Mouse (Mus musculus) brown adipose tissue, adult 24 weeks (tissue): ENCODE results near the gene Kif17. TPM values are rescaled to one million over a fixed set of nuclear protein-coding genes. Genes with fewer than 3 reads are reported as not detected.
"Not testable (repeated sequence)": the region's sequence is repeated elsewhere in the genome, so short reads cannot be mapped to it uniquely, and the experiment has no call there.

Source experiments
- H3K27ac ChIP-seq: fragments of 200-500 bp; replicated peaks from 2 replicates; pipeline ENCODE4 v1.5.1; 2012; ENCODE audit warnings: low read depth, mild to moderate bottlenecking, low read length
- H3K4me1 ChIP-seq: fragments of 200-500 bp; 2 replicates; pipeline ENCODE4 v1.6.1; 2012; ENCODE audit warnings: low read length, mixed read lengths; ENCODE audit not compliant: control insufficient read depth, insufficient read depth, insufficient read length
- H3K4me3 ChIP-seq: fragments of 200-500 bp; 2 replicates; pipeline ENCODE4 v1.5.1; 2012; ENCODE audit warnings: low read depth, mild to moderate bottlenecking, low read length, moderate library complexity; ENCODE audit not compliant: insufficient read depth
- polyA plus RNA-seq: library from polyadenylated mRNA; stranded (reverse); fragments of >200 nt; gene quantifications from 2 replicates; pipeline ENCODE4 v1.2.4, GENCODE M21; 2012; ENCODE audit not compliant: missing spikeins, insufficient read depth, insufficient read length

Gene Kif17
- polyA plus RNA-seq, 1 experiment = not detected

GRCm38 (mm10) chr4:138316369-138316768 lies 66.1 kb downstream of the Kif17 start:
- Histone ChIP-seq H3K27ac (no peak overlapping the region), H3K4me1 (no peaks in the 10 kb centered on the region)

GRCm38 (mm10) chr4:138318509-138319266 lies 68.5 kb downstream of the Kif17 start:
- Histone ChIP-seq H3K27ac (no peak overlapping the region), H3K4me1 (0 out of 2 replicates have a peak, but pooled peaks cover 4% of the 10 kb centered on the region), H3K4me3 (no peak overlapping the region)

More at GRCm38 (mm10) chr4:138316369-138316768, 66.1 kb downstream of the Kif17 start:
- H3K4me3 ChIP-seq = no peak overlapping the region

DNA sequence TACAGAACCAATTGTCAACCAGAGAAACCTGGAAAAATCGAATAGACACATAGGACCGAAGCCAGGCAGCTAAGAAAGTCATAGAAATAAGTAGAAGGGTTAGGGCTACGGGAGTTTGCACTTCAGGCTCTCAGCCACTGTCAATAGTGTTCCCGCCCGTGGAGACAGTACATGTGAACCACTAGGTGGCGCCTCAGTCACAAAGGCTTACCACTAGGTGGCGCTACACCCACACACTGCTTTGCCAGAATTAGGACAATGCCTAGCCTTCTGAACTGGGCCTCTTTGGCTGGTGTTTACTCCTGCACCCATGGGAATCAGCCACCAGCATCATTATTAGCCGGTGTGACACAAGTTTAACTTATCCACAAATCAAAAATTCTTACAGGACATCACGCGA lies 69.3 kb downstream of the Kif17 start:
- no peak overlapping the region for H3K27ac ChIP-seq
- no peak overlapping the region for H3K4me3 ChIP-seq
- H3K4me1 ChIP-seq = 0 out of 2 replicates have a peak, but pooled peaks cover 5% of the 10 kb centered on the region

DNA sequence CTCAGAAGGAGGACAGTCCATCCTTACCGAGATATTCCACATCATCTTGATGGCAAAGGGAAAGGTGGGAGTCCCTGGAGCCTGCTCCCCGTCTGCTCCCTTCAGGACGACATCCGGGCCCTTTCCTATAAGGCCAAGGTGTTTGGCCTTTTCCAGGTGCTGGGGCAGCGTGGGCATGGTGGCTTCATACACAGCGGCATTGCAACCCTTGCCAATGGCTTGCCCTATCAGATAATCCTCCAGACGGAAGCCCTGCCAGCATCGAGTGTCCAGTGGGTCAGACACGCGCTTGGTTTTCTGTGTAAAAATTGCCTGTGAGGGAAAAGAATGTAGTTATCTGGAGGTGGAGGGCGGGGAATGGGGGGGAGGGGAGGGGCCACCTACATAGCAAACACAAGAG lies 70.5 kb downstream of the Kif17 start:
- Histone ChIP-seq H3K27ac (no peak overlapping the region), H3K4me3 (no peak overlapping the region), H3K4me1 (0 out of 2 replicates have a peak, but pooled peaks cover 5% of the 10 kb centered on the region)

GRCm38 (mm10) chr4:138321488-138321887 lies 71.3 kb downstream of the Kif17 start:
- Histone ChIP-seq H3K4me3 (no peak overlapping the region), H3K27ac (no peak overlapping the region), H3K4me1 (0 out of 2 replicates have a peak, but pooled peaks cover 5% of the 10 kb centered on the region)

DNA sequence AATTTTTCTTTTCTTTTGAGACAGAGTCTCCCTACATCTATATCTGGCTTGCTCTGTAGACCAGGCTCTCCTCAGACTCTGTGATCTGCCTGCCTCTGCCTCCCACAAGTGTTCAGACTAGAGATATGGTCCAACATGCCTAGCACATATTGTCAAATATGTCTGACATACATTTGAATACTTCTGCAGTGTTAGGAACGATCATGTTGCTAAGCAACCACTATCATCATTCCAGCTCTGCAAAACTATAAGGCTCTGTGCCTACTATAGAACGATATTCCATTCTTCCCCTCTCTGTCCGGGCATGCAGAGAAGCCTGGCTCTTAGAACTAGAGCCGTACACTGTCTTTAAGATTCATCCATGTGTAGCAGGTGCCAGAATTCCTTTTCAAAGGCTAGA lies 72.5 kb downstream of the Kif17 start:
- 0 out of 2 replicates have a peak, but pooled peaks cover 5% of the 10 kb centered on the region for H3K4me1 ChIP-seq
- H3K4me3 ChIP-seq = no peak overlapping the region
- H3K27ac ChIP-seq = no peak overlapping the region

DNA sequence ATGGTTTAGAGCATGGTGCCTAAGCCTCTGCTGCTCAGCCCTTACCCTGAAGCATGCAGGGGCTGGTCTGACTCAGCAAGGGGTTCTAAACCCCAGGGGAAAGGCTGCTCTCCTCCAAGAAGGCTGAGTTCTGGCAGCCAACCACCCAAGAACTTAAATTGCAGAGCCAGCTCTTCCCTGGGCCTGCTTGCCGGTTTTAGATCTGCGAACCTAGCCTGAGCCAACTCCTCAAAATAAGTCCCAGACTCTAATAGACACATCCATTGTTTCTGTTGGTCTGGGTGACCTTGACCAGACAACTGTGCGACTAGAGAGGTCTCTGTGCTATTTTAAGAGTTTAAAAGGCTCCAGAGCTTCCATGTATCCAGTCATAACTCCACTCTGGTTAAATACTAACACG lies 73.5 kb downstream of the Kif17 start:
- 0 out of 2 replicates have a peak overlapping the region, but pooled peaks have one; percentile 5 for H3K27ac ChIP-seq
- no peak overlapping the region for H3K4me3 ChIP-seq
- 0 out of 2 replicates have a peak, but pooled peaks cover 5% of the 10 kb centered on the region for H3K4me1 ChIP-seq

DNA sequence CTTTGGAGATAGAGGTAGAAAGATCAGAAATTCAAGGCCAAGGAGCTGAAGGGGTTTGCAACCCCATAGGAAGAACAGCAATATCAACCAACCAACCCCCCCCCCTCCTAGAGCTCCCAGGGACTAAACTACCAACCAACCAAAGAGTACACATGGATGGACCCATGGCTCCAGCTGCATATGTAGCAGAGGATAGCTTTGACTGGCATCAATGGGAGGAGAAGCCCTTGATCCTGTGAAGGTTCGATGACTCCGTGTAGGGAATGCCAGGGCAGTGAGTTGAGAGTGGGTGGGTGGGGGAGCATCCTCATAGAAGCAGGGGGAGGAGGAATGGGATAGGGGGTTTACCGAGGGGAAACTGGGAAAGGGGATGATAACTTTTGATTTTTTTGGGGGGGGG lies 74.2 kb downstream of the Kif17 start:
- no peak overlapping the region for H3K4me3 ChIP-seq
- H3K4me1 ChIP-seq = 0 out of 2 replicates have a peak, but pooled peaks cover 5% of the 10 kb centered on the region
- H3K27ac ChIP-seq = no peak overlapping the region

- peak overlapping the region; percentile 92 for H3K27ac ChIP-seq
Measured at GRCm38 (mm10) chr4:138325466-138326076, 75.3 kb downstream of the Kif17 start.

GRCm38 (mm10) chr4:138326077-138326695 lies 76.0 kb downstream of the Kif17 start, which contains the start of gene Pink1:
Gene Pink1, minus strand, starts transcription at chr4:138326307.
- Histone ChIP-seq H3K4me1 (0 out of 2 replicates have a peak, but pooled peaks cover 5% of the 10 kb centered on the region), H3K27ac (peak within 1 kb of the TSS; percentile 92), H3K4me3 (peak within 1 kb of the TSS; percentile 99)

More at GRCm38 (mm10) chr4:138325466-138326076, 75.3 kb downstream of the Kif17 start:
- peak overlapping the region; percentile 99 for H3K4me3 ChIP-seq
- H3K4me1 ChIP-seq = 0 out of 2 replicates have a peak, but pooled peaks cover 5% of the 10 kb centered on the region

DNA sequence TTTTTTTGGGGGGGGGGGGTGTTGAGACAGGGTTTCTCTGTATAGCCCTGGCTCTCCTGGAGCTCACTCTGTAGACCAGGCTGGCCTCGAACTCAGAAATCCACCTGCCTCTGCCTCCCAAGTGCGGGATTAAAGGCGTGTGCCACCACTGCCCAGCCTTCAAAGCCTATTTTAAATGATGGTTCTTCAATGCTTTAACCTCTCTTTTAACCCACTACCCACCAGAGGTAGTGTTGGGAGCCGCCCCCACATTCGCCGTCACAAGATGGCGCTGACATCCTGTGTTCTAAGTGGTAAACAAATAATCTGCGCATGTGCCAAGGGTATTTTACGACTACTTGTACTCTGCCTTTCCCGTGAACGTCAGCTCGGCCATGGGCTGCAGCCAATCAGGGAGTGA lies 76.9 kb downstream of the Kif17 start:
- H3K27ac ChIP-seq = peak overlapping the region; percentile 79
- H3K4me1 ChIP-seq, H3K4me3 ChIP-seq: not testable (repeated sequence)

DNA sequence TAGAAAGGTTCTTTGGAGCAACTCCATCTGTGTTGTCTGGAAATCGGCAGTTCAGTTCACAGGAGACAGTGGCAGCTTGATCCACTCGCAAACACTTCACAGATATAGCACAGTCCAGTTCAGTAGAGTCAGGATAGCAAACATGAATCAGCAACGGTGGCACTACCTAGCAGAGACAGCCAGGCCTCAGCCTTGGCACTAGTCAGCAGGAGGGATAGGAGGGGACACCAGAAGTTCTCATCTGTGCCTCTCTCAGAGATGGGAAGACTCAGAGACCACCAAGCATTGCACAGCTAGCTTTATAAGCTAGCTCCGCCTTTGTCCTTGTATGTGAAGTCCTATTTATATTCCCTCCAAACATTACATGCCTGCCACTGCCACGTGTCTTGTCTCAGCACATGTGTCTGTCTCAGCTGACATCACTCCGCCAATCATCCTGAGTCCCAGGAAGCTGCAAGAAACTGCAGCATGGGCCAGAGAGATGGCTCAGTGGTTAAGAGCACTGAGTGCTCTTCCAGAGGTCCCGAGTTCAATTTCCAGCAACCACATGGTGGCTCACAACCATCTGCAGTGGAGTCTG lies 77.7 kb downstream of the Kif17 start:
- Histone ChIP-seq H3K4me3 (peak overlapping the region; percentile 50), H3K27ac (peak overlapping the region; percentile 75), H3K4me1 (0 out of 2 replicates have a peak, but pooled peaks cover 5% of the 10 kb centered on the region)

GRCm38 (mm10) chr4:138330264-138330671 lies 80.0 kb downstream of the Kif17 start:
- no peak overlapping the region for H3K4me3 ChIP-seq
- no peak overlapping the region for H3K27ac ChIP-seq
- no peaks in the 10 kb centered on the region for H3K4me1 ChIP-seq

DNA sequence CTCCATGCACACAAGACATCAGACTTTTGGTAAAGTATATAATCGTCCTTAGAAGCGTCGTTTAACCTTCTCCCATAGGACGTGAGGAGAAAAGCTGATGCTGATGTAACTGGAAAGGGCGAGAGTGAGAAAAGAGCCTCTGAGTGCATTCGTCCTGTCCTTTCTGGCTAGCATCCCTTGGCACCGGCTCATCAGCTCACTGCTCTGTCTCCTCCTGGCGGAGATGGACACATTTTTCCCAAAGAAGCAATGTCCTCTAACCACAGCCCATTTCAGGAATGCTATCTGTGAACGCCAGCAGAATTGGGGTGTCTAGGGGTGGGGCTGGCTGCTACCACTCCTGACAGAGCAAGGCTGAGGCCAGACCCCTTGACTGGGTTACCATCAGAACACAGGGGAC lies 81.4 kb downstream of the Kif17 start:
- H3K4me1 ChIP-seq = no peaks in the 10 kb centered on the region
- H3K4me3 ChIP-seq = no peak overlapping the region
- no peak overlapping the region for H3K27ac ChIP-seq

GRCm38 (mm10) chr4:138333135-138333534 lies 82.9 kb downstream of the Kif17 start:
- Histone ChIP-seq H3K27ac (no peak overlapping the region), H3K4me3 (no peak overlapping the region), H3K4me1 (no peaks in the 10 kb centered on the region)
